Mouse (Mus musculus) left cerebral cortex, adult 2 months (tissue): ENCODE measurements around the gene Etnk1. TPM values are rescaled to one million over a fixed set of nuclear protein-coding genes. Genes with fewer than 3 reads are reported as not detected.

Experiments
- DNase-seq, 2 experiments: peaks; one replicate each; pipeline ENCODE4 v3.0.0; 2021 to 2022; ENCODE audit warnings: low spot score in 2 of 2, mixed read lengths in 1 of 2; ENCODE audit errors: extremely low spot score in 1 of 2
- H3K27ac ChIP-seq: fragments of 200-600 bp; 2 replicates; pipeline ENCODE4 v1.8.1; 2022
- H3K4me3 ChIP-seq: fragments of 200-600 bp; 2 replicates; pipeline ENCODE4 v1.8.1; 2022
- CTCF ChIP-seq: fragments of 200-600 bp; IDR thresholded peaks from 2 replicates; pipeline ENCODE4 v1.8.1; 2022; ENCODE audit warnings: antibody characterized with exemption, mild to moderate bottlenecking, moderate library complexity
- intact Hi-C: fragments of 180-260 bp; cut with DNase I; formaldehyde crosslinking; loops from one replicate; pipeline ENCODE4 v1.15.1; 2025
- total RNA-seq, 2 experiments: library from RNA; stranded (reverse); gene quantifications; 2 replicates each; pipeline ENCODE4 v1.2.3; 2021

Gene Etnk1
- total RNA-seq, 2 experiments from 2014 or later = 199 to 201 TPM

DNA sequence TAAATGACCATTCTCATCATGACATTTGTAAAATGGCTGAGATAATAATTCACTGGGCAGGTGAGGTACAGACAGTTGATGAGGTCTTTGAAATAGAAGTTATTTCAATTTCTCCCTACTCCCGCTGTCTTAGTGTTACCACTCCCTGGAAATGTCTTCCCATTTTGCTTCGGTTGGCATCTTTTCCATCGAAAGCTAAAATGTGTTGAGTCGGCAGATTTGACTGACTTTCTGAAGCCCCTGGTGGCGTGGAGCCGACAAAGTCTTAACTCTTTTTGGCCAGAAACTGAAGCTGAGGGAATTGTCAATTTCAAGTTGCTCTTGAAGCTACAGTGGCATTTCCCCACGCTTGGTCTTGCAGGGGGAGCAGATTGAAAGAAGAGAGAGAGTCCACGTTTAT lies 67.8 kb downstream of the Etnk1 start:
- H3K27ac ChIP-seq = no peak overlapping the region
- TF ChIP-seq CTCF = no peak
- no peak overlapping the region for H3K4me3 ChIP-seq
- intact Hi-C loops = loop anchor here (5.0 kb wide), 1 partner anchor 52 kb away; no protein-coding TSS in a partner anchor
- DNase-seq = no peak

DNA sequence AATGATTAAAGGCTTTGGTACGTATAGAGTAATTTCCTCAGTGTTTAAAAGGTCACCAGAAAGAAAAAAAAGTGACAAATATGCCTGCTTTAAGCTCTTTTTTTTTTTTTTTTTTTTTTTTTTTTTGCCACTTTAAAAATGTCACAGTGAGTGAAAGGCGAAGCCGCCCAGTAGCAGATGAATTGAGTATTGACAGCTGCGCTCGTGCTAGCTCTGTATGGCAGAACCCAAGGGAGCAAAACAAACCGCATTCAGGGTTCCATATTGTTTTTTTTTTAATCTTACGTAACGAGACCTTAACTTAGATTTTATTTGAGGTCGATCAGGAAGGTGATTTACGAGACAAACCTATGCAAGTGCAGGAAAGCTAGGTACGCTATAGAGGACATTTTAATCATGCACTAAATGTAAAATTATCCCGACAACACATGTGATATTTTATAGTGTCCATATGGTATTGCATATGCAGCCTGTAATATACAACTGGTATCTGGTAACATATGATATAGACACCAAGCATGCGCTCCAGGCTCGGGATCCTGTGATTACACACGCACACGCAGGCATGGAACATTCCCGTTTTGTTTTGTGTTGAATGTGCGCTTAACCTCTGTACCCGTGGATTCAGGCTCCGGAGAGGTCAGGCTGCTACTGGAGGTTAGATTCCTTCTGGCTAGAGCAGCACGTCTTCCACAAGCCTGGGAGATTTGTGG lies 72.5 kb downstream of the Etnk1 start:
- intact Hi-C loops = no loop called here
- no peak for TF ChIP-seq CTCF
- no peak for DNase-seq
- no peak overlapping the region; the same call in 1 of the 2 replicates for H3K27ac ChIP-seq
- no peak overlapping the region for H3K4me3 ChIP-seq

DNA sequence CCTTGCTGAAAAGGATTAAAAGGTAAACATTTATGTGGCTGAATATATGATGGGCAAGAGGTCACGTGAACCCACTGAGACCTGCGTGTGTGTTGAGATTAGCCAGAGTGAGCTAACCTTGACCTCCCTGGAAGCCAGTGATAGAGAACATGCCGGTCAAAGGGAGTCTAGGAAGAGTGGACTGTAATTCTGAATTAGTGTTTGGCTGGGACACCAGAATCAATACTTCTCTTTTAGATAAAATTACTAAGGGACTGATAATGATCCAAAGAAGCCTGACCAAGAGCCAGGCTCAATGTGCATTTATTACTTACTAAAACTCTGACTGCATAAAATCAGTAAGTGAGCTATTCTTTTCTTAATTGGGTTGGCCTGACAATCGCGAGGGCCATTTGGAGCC lies 76.2 kb downstream of the Etnk1 start:
- Histone ChIP-seq H3K27ac (no peak overlapping the region), H3K4me3 (no peak overlapping the region)
- intact Hi-C loops = no loop called here
- DNase-seq = no peak
- no peak for TF ChIP-seq CTCF

DNA sequence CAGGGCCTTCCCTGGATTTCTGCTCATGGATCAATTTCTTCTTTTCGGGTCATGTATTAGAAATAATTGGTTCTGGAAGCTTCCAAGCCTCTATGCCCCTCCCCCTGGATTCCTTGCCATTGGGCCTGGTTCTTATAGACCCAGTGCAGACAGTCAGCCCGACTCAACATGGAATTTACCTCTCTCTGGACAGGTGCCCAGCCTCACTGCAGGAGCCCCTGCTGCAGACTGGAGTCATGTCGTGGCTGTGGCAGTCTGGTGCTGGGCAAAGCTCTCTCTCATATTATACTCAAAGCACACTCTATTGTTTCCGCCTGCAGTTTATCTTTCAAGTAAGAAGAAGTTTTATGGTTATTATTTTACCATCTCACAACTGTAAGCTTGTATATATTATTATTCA lies 90.9 kb downstream of the Etnk1 start:
- H3K4me3 ChIP-seq = no peak overlapping the region
- TF ChIP-seq CTCF = no peak
- DNase-seq = no peak
- intact Hi-C loops = no loop called here
- no peak overlapping the region for H3K27ac ChIP-seq

DNA sequence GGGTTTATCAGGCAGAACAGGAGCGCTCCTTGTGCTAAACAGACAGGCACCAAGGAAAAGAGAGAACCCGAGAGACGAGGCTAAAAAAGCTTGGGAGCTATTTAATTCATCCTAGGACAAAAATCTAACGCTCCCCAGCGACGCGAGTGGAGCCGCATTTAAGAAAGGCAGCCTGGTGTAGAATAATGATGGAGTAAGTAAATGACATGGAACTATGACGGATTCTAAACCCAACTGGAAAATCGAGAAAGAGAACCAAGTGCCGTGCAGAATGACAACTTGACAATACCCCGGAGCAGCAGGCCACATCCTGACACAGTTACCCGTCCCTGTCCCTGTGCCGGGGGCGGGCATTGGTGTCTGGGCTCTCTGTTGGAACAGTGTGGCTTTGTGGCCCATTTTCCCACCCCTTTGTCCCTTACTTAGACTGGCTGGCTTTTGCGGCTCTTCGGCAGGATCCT lies 92.2 kb downstream of the Etnk1 start:
- no peak for TF ChIP-seq CTCF
- H3K27ac ChIP-seq = peak overlapping the region; percentile 72
- peak overlapping the region; percentile 2; the same call in 1 of the 2 replicates for H3K4me3 ChIP-seq
- intact Hi-C loops = no loop called here
- DNase-seq = no peak

DNA sequence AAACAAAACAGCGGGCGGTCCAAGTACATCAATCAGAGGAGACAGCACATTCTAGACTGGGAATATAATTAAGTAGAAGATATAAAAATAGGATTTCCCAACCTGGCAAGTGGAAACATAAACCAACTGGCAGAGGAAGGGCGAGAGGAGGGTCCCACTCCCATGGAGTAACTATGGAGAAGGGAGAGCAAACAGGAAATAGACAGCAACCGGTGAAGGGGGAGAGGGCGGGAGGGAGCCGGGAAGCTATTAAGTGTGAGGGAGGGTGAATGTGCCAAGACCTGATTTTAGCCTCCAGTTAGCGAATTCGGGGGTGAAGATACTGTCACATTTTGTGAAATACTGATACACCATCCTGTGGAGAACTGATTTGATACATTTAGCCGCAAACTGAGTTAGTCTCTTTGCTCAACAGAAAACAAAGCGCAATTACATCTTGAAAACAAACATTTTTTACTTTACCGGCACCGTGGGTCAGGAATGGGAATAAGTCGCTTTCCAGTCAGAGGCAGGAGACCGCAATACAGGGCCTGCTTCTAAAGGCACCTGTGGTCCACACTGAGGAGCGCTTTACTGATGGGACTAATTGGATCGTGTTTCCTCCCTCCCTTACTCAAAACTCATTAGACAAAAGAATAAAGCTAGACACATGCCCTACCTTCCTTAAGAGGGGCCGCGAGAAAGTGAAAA lies 93.0 kb downstream of the Etnk1 start:
- Histone ChIP-seq H3K27ac (peak overlapping the region; percentile 72), H3K4me3 (peak overlapping the region; percentile 2)
- no peak for DNase-seq
- intact Hi-C loops = no loop called here
- no peak for TF ChIP-seq CTCF

DNA sequence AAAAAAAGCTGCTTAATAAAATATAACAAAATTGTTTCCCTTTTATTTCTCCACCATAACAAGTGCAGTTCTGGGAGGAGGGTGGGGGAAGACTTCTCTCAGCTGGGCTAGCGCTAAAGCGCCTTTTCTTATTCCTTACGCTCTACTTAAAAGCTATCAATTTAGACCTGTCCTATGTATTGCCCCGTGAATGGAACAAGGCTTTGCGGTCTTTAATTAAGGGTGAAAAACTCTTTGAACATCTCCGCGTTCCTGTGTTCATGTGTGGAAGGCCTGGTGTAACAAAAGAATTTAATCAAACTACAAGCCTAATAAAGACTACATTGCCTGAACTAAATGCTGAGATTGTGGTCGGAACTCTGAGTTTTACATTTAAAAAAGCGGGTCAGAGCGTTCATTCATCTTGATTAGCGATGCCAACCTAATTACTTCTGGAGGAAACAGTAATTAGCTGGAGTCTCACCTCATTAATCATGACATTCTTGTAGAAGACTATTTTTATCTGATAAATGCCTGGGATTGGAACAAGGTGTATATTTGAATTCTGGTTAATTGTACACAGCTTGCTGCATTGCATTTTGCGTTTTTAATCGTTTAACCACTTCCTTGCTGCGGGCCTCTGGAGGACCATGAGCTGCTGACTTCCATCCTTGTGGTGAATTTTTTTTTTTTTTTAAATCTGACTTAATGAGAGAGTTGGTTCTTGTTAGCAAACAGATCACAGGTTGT lies 93.7 kb downstream of the Etnk1 start:
- no peak for DNase-seq
- TF ChIP-seq CTCF = no peak
- intact Hi-C loops = no loop called here
- H3K4me3 ChIP-seq = no peak overlapping the region; the same call in 1 of the 2 replicates
- H3K27ac ChIP-seq = peak overlapping the region; percentile 72; the same call in 1 of the 2 replicates

DNA sequence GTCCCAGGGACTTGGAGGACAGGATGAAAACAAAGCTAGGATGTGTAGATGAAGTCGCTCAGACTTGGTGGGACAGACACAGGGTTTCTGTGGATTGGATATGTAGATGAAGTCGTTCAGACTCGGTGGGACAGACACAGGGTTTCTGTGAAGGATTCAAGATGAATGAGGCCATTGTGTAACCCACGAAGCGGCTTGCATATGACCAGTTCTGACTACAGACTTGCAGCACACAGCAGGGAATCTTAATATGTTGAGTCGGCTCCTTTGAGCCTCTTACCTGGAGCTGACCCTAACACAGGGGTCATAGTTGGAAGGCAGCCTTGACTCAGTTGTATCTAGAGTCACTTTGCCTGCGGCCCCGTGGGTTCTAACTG lies 94.3 kb downstream of the Etnk1 start:
- DNase-seq = no peak
- TF ChIP-seq CTCF = no peak
- Histone ChIP-seq H3K27ac (no peak overlapping the region), H3K4me3 (no peak overlapping the region)
- intact Hi-C loops = no loop called here

DNA sequence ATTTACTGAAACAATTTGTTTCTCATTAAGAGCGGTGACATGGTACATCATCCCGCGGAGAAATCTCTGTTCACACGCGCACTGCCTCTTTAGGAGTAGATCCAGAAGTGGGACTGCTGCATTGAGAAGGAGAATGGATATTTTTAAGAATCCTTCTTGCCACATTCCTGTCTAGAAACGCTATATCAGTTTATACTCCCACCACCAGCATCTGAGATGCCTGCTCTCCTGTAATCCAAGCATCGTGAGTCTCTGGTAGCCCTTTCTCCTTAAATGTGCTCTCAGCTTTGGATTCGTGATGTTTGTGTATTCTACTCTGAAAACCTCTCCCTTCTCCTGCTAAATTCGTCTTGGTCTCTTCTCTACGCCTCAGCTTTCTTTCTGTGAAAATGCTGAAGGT lies 98.5 kb downstream of the Etnk1 start:
- DNase-seq = no peak
- TF ChIP-seq CTCF = no peak
- intact Hi-C loops = no loop called here
- peak overlapping the region; percentile 21 for H3K4me3 ChIP-seq
- peak overlapping the region; percentile 71 for H3K27ac ChIP-seq

DNA sequence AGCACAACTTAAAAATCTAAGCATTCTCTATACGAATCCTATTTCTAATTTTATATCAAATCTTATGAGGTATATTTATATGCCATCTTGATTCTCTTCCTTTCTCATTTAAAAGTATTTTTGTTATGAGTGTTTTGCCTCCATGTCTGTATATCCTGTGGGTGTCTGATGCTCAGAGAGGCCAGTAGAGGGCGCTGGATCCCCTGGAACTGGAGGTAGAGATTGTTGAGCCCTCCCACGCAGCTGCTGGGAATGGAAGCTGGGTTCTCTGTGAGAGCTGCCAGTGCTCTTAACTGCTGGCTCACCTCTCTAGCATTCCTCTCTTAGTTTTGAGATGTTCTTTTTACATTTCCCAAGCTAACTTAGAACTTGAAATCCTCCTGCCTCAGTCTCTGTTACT lies 112.2 kb downstream of the Etnk1 start:
- no peak for DNase-seq
- Histone ChIP-seq H3K4me3 (no peak overlapping the region), H3K27ac (no peak overlapping the region)
- TF ChIP-seq CTCF = no peak; the same call in none of the 2 replicates
- intact Hi-C loops = no loop called here

Other genes with a start within 250 kb of the Etnk1 start
- 10 to 100 TPM; 29.8 to 30.8 TPM for gene St8sia1, start 202.8 kb upstream of the Etnk1 start, total RNA-seq
- 100 to 1,000 TPM; 103 to 104 TPM for gene C2cd5, start 67.1 kb upstream of the Etnk1 start, total RNA-seq